Mouse (Mus musculus) ES-Bruce4 (cell line): ENCODE measurements around the gene Gsta3. TPM values are rescaled to one million over a fixed set of nuclear protein-coding genes. Genes with fewer than 3 reads are reported as not detected.

Experiments
- H3K27ac ChIP-seq: 2 replicates; pipeline ENCODE4 v1.5.1; 2012; ENCODE audit warnings: low read length, inconsistent platforms; ENCODE audit not compliant: insufficient read depth
- H3K27me3 ChIP-seq: 2 replicates; pipeline ENCODE4 v1.6.1; 2012; ENCODE audit warnings: mild to moderate bottlenecking, low read length, inconsistent platforms; ENCODE audit not compliant: control insufficient read depth, poor library complexity, insufficient read depth, severe bottlenecking
- H3K36me3 ChIP-seq: 2 replicates; pipeline ENCODE4 v1.6.1; 2012; ENCODE audit warnings: inconsistent platforms, mild to moderate bottlenecking, low read length, moderate library complexity; ENCODE audit not compliant: control insufficient read depth, poor library complexity, insufficient read depth, severe bottlenecking
- H3K4me1 ChIP-seq: one replicate; pipeline ENCODE4 v1.8.1; 2011; ENCODE audit warnings: low read length; ENCODE audit not compliant: control insufficient read depth, insufficient read depth
- H3K4me3 ChIP-seq: 2 replicates; pipeline ENCODE4 v1.5.1; 2011; ENCODE audit warnings: low read depth, mild to moderate bottlenecking, low read length
- H3K9ac ChIP-seq: 2 replicates; pipeline ENCODE4 v1.6.1; 2012; ENCODE audit warnings: low read depth, mild to moderate bottlenecking, inconsistent platforms; ENCODE audit not compliant: poor library complexity, severe bottlenecking
- H3K9me3 ChIP-seq: replicated peaks from 2 replicates; pipeline ENCODE4 v1.6.1; 2012; ENCODE audit warnings: mild to moderate bottlenecking, low read length, inconsistent platforms; ENCODE audit not compliant: control insufficient read depth, poor library complexity, insufficient read depth, severe bottlenecking
- CTCF ChIP-seq: IDR thresholded peaks from one replicate; pipeline ENCODE4 v1.8.1; 2011; ENCODE audit warnings: low read depth, low read length
- EP300 ChIP-seq: IDR thresholded peaks from 2 replicates; pipeline ENCODE4 v1.6.1; 2011; ENCODE audit warnings: low read depth, low read length; ENCODE audit not compliant: insufficient read depth
- POLR2A ChIP-seq: IDR thresholded peaks from one replicate; pipeline ENCODE4 v1.8.1; 2011; ENCODE audit warnings: low read length; ENCODE audit not compliant: insufficient read depth
- polyA plus RNA-seq: library from polyadenylated mRNA; stranded (reverse); fragments of >200 nt; gene quantifications from 2 replicates; pipeline ENCODE4 v1.2.4, GENCODE M21; 2011; ENCODE audit warnings: low read depth; ENCODE audit not compliant: missing spikeins, insufficient read depth, insufficient read length

The Gsta3 gene
- polyA plus RNA-seq, 1 experiment: 1.5 TPM

DNA sequence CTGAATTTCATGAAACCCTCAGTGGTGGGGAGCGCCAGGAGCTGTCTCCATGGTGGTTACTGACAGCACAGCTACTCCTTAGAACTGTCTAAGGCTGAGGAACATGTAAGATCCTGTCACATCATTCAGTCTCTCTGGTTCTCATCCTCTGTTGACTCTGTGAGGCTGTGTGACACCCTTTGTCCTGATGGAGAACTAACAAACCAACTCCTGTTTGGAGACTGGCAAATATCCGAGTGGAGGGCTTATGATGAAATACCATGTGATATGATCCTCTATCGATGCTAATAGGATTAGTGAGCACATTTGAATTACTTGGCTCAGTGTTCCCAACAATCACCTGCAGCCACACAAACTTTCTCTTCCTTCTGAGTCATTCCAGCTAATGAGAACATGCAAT, 5.7 kb downstream of the Gsta3 start:
- H3K4me3 ChIP-seq: no peak overlapping the region
- H3K27me3 ChIP-seq: no peaks in the 10 kb centered on the region
- TF ChIP-seq CTCF (no peak), EP300 (no peak), POLR2A (no peak)
- H3K27ac ChIP-seq: no peak overlapping the region
- no peaks in the 10 kb centered on the region for H3K36me3 ChIP-seq
- no peaks in the 10 kb centered on the region for H3K9me3 ChIP-seq
- no peak overlapping the region for H3K9ac ChIP-seq
- H3K4me1 ChIP-seq: no peaks in the 10 kb centered on the region

DNA sequence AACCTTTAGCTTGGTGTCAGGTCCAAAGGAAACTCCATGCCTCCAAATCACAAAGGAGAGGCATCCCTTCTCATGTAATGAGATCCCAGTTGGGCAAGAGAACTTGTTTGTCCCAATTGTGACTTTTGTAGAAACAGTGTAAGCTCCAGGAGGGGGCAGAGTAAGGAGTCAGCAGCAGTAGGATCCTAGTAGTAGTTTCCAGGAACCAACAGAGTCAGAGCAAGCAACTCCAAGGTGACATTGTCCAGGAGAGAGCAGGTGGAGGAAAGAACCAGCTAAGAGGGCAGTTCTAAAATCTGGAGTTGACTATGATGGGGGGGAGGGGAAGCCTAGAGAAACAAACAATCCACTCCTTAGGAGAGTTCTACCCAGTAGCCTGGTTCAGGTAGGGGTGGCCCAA, 7.5 kb downstream of the Gsta3 start:
- Histone ChIP-seq H3K9ac (no peak overlapping the region), H3K4me3 (no peak overlapping the region), H3K36me3 (no peaks in the 10 kb centered on the region), H3K27ac (no peak overlapping the region), H3K4me1 (no peaks in the 10 kb centered on the region), H3K27me3 (no peaks in the 10 kb centered on the region), H3K9me3 (0 out of 2 replicates have a peak, but pooled peaks cover under 1% of the 10 kb centered on the region)
- no peak for TF ChIP-seq CTCF

DNA sequence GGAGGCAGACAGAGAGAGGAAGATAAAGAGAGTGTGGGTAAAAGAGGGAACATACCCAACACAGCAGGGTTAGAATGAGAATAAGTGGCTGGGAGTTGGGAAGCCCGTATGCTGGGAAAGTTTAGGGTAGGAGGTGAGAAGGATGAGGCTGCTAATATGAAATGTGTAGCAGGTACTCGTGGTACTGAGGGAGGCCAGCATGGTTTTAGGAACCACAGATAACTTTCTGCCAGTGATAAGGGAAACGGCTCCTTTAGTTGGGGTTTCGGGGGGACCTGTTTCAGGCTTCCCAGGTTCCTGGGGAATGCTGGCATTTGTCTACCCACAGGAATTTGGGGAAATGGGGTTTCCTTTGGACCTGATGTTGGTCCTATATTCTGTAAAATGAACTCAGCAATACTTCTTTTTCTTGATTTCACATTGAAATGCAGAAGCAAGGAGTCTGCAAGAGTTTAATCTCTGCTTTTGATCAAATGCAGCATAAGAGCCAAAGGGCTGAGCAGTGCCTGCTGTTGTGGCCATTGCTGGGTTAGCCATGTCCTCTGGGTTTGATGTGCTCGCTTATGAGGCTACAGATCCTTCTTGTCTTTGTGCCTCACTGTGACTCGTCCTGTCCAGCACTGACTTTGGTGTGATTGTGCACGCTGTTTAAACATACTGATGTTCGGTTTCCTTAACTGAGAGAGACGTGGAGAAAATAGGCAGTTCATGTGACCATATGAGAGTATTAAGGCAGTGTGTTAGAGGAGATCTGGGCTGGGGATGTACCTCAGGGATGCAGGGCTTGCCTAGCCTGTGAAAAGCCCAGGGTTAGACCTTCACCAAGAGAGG, 8.4 kb downstream of the Gsta3 start:
- Histone ChIP-seq H3K27me3 (no peaks in the 10 kb centered on the region), H3K4me1 (no peaks in the 10 kb centered on the region), H3K9me3 (peaks cover 4% of the 10 kb centered on the region; the same call in 1 of the 2 replicates), H3K36me3 (0 out of 2 replicates have a peak, but pooled peaks cover 2% of the 10 kb centered on the region), H3K9ac (no peak overlapping the region), H3K4me3 (no peak overlapping the region), H3K27ac (no peak overlapping the region)
- TF ChIP-seq CTCF (no peak), POLR2A (no peak), EP300 (no peak)

DNA sequence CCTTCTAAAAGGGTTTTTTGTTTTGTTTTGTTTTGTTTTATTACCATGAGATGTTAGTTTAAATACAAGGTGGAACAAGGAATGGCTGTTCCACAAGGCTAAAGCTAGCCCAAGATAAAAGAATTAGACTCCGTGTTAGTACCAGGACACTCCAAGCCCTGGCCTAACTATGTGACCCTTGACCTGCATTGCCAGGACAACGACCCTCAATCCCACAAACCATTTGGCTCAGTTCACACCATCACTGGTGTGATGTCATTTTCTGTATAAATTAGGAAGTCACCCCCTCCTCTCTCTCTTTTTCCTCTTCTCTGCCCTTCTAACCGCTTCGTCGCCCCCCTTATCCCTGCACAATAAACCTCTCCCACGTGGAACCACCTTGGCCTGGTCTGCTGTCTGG, 11.3 kb downstream of the Gsta3 start:
- Histone ChIP-seq H3K4me3 (no peak overlapping the region), H3K27me3 (no peaks in the 10 kb centered on the region), H3K4me1 (peaks cover 8% of the 10 kb centered on the region), H3K27ac (no peak overlapping the region), H3K36me3 (0 out of 2 replicates have a peak, but pooled peaks cover 2% of the 10 kb centered on the region), H3K9ac (no peak overlapping the region), H3K9me3 (peaks cover 4% of the 10 kb centered on the region; the same call in 1 of the 2 replicates)
- TF ChIP-seq EP300 (no peak), POLR2A (no peak), CTCF (no peak)

DNA sequence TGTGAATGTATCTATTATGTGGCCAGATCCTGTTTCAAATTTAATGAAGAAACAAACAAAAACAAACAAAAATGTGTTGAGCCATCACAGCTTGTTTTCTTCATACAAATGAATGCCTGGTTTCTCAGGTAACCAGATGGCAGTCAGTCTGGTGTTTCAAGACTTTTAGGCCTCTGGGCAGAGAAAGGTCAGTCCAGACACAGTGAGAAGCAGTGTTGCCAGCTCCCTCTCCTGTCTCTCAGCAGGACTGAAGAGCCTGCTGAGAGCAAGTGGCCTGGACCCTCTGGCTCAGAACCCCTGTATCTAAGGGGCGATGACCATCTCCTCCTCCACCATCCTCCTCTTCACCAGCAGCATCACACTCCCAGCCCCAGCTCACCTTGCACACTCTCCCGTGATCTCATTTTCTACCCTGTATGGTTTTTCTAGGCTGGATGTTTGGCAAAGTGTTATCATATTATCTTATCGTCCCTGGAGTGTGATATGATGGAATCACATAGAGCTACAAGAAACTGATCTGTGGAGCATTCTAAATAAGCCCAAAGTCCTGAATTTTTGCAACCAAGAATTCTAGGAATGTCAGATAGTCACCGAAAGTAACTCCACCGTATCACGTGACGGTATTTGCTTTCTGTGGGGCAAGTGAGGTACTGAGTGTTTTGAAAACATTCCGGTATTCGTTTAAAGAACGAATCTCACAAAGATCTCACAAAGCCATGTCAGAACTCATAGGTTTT, 12.3 kb downstream of the Gsta3 start:
- Histone ChIP-seq H3K4me1 (peaks cover 10% of the 10 kb centered on the region), H3K27me3 (no peaks in the 10 kb centered on the region), H3K36me3 (0 out of 2 replicates have a peak, but pooled peaks cover 2% of the 10 kb centered on the region), H3K9me3 (peaks cover 4% of the 10 kb centered on the region; the same call in 1 of the 2 replicates), H3K4me3 (no peak overlapping the region), H3K9ac (no peak overlapping the region), H3K27ac (peak overlapping the region; percentile 41; the same call in 1 of the 2 replicates)
- TF ChIP-seq CTCF (no peak), EP300 (no peak), POLR2A (no peak)

DNA sequence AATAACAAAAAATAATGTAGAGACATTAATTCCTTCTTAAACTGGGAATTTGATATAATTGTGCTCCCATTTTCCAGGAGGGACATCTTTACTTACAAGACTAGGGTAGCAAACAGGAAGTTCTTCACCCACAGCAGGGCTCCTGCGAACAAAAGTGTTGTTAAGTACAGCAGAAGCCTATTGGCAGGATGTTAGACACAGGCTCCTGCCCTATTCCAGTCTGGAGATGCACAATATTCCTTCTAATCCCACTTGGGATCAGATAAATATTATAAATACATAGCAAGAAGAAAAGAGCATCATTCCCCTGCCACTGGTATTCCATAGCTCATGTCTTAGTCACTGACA, 12.9 kb downstream of the Gsta3 start:
- Histone ChIP-seq H3K9ac (no peak overlapping the region), H3K36me3 (0 out of 2 replicates have a peak, but pooled peaks cover 2% of the 10 kb centered on the region), H3K9me3 (peaks cover 4% of the 10 kb centered on the region; the same call in 1 of the 2 replicates), H3K4me3 (no peak overlapping the region), H3K4me1 (peaks cover 10% of the 10 kb centered on the region), H3K27me3 (no peaks in the 10 kb centered on the region), H3K27ac (no peak overlapping the region)
- TF ChIP-seq POLR2A: no peak
